Mouse (Mus musculus) cerebellum, postnatal 10 days (tissue): ENCODE measurements around the gene Slc10a4.
A peak's percentile ranks its signal among the peaks of the same experiment; 100 is the strongest.

ENCODE experiments used
- DNase-seq, 2 experiments: peaks; one replicate each; pipeline ENCODE4 v3.0.0; 2021; ENCODE audit warnings: mixed read lengths in 2 of 2

Slc10a4 gene

DNA sequence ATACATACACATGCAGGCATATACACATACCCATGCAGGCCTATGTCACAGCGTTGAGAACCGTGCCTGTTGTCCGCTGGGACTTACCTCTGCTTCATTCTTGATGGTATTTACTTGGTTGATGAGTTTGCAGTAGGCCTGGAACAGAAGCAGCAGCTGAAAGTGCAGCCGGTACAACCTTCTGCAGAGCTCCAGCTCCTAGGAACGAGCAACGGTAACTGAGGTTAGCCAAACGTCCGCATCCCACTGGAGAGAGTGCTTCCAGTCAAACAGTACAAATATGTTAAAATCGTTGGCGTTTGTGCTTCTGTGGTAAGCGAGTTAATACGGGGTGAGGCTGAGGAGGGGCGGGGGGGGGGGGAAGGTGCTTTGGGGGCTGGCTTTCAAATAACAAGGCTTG, 17.1 kb downstream of the Slc10a4 start:
- DNase-seq = no peak

DNA sequence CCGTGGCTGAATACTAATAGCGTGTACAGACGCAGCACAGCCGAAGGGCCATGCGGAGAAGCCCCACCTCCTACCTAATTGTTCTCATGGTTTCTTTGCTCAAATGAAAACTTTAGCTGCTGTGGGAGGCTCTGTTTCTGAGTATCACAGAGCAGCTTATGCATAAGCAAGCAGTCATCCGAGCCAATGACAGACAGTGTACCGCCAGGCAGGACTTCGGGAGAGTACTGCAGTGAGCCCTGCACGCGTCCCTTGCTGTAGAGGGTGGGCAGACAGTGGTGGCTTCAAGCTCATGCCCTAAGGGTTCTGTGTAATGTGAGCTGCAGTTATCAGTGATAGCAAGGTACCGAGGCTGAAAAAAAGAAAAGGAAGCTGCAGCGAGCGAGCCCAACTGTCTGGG, 22.0 kb downstream of the Slc10a4 start:
- DNase-seq = no peak

DNA sequence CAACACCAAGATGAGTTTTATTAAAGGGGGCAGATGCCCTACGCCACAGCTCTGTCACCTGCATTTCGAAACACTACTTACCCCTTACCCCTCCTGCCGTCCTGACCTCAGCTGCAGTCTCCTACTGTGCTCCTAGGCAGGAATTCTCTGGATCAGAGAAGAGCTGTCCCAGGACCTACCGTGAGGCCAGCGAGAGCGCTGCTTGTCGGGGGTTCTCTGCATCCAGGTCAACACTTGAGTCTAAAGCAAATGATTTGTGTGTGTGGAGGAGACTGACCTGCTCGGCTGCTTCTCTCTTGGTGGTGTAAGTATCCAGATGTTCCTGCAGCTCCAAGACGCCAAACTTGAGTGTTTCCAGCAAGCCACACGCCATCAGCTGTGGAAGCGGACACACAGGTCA, 25.8 kb downstream of the Slc10a4 start:
- DNase-seq = no peak

DNA sequence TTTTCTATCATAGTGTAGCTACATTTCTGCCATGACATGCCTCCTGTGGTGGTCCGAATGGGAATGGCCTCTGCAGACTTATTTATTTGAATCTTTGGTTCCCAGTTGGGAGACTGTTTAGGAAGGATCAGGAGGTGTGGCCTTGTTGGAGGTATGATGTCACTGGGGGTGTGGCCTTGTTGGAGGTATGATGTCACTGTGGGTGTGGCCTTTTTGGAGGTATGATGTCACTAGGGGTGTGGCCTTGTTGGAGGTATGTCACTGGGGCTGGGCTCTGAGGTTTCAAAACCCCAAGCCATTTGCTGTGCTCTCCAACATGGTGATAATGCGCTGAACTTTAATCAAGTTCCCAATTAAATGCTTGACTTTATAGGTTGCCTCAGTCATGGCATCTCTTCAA, 37.4 kb downstream of the Slc10a4 start:
- no peak for DNase-seq

DNA sequence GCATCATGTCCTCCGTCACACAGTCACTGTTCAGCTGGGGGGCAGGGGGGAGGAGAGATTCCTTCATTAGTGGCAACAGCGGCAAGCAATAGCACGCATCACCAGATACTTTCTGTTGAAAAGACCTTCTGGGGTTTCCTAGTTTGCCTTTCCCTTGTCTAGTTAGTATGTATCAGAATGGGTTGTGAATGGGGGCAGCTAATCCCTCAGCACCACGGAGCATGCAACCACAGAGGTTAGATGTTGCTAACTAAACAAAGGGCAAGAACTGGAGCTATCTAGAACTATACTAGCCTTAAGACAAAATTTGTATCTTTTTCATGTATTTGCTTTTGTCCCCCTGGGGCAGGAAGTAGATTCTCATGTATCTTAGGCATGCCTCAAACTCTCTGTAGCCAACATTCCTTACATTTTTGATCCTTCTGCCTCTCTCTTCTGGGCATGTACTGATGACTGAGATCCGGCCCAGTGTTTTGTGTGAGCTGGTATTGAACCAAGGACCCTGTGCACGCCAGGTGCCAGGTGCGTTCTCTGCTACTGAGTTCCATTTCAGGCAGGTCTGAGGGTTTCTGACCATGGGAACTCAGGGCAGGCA, 41.1 kb downstream of the Slc10a4 start:
- DNase-seq = no peak

DNA sequence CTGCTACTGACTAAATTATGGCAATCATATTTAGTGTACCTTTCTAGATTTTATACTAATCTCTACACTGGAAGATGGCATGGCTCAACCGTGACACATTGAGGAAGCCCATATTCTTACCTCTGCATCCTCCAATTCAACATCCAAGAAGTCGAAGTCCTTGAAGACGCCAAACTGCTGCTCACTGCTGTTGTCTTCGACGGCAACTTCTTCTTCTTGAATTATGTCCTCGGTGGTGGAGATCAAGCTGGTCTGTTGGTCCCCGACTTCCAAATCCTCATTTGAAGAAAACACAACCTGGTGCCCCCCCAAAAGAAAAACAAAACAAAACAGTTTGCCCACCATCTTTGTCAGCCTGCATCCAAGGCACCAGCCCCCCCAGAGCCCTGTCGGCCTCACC, 47.2 kb downstream of the Slc10a4 start:
- DNase-seq = no peak

DNA sequence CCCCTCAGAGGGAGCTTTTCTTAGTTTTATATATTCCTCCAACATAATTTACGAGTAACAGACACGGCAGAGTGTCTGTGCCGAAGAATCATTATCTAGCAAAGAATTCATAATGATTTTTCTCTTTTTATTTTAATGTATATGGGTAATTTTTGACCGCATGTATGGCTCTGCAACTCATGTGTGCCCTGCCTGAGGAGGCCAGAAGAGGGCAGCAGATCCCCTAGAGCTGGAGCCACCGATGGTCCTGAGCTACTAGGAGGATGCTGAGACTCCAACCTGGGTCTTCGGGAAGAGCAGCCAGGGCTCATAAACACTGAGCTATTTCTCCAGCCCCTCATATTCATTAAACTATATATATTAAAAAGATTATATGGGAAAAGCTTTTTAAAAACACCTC, 49.8 kb downstream of the Slc10a4 start:
- DNase-seq = peak; percentile 28 to 30

DNA sequence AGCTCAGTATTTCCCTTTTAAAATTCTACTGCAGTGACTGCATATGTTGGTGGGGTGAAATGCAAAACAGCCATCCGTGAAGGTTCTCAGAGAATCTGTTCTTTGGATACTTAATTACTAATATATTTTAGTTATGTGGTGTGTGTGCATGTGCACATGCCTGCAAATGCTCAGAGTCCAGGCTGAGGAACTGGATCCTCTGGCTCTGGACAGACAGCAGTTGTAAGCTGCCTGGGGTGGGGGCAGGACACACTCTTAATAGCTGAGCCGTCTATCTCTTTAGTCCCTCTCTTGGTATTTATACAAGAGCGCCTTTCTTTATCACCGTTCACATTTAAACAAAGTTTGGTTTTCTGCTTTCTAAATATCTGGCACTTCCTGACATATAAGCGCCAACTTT, 50.3 kb downstream of the Slc10a4 start:
- DNase-seq = no peak

DNA sequence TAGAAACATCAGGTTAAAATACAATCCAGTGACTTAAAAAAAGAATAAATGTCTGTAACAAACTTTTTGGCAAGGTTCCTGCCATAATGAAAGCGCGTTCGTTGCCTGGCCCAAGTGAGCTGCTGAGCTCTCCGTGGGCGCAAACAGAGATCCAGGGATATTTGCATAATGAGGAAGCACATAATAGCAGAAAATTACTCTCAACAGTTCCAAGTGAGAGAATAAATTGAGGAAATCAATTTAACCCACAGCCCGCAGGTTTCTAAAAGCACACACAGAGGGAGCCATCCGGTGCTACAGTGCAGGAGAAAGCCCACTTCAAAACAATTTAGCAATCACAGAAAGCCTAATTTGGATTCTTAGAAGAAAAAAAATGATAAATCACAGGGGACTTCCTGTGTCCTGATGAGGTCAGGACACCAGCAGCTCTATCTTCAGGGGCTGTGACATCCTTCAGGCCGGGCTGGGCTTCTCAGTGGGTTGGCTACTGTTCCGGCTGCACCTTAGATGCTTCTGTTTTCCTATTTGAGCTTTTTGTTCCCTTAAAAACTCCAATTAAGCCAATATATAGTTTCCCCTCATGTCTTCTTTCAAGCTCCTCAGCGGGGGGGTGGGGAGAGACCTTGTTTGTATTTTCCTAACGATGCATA, 54.9 kb downstream of the Slc10a4 start:
- DNase-seq = peak; percentile 10 to 32
